Mouse (Mus musculus) cerebellum, postnatal 10 days (tissue): ENCODE measurements at regions not wholly inside any gene's neighbourhood (a gene's known extent, or its start where the extent isn't known, plus 50 kb on each side); places are given as distances from the start of the nearest gene placed in this dataset.
A peak's percentile ranks its signal among the peaks of the same experiment; 100 is the strongest.

Experiments
- DNase-seq, 2 experiments: peaks; one replicate each; pipeline ENCODE4 v3.0.0; 2021; ENCODE audit warnings: mixed read lengths in 2 of 2

DNA sequence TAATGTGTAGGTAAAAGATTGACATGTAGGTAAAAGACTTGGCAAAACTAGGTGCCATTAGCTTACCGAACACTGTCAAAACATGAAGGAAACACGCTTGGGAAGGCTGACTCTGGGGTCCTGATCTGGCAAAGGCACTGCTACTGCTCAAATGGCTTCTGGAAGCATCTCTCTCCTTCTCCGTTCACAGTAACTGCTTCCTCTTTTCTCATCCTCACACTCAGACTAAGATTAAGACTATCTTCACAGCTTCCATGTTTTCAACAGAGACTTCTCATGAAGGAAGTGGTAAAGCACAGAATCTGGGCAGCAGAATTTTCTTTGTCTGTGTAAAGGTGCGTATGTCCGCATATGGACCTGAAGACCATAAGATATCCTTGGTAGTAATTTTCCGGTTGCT, 271.4 kb upstream of the Adgrl2 start:
- DNase-seq = no peak

DNA sequence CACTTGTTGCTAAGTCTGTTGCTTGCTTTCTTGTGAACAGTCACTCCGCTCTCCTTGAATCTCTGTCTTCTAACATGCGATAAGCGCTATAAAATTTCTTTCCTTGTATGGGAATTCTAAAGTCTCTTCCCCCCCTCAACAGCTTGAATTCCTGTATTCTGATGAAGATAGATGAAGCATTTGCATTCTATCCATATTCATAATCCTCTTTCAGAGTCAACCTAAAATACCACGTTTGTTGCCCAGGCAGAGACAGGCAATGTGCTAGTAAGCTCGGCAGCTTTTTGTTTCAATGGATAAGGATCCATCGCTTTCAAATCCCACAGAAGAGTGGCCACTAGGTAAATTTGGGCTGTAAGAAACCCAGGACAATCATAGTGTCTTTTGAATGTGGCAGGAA, 268.5 kb upstream of the Adgrl2 start:
- no peak for DNase-seq

DNA sequence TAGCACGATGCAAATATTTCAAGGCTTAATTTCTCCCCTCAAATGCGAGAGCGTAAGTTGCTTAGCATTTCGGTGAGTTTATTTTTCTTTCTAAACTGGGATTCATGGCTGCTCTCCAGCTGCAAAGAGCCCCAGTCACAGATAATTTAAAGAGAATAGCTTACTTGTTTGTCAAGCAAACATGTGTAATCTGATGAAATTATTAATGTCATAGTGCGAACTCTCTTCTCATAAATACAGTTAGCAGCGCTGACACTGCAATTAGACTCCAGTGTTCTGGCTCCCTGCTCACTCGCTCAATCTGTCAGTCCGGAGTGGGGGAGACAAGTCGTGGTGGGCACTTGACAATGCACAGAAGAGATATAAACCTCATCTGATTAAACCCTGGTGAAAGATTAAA, 266.5 kb upstream of the Adgrl2 start:
- no peak for DNase-seq

DNA sequence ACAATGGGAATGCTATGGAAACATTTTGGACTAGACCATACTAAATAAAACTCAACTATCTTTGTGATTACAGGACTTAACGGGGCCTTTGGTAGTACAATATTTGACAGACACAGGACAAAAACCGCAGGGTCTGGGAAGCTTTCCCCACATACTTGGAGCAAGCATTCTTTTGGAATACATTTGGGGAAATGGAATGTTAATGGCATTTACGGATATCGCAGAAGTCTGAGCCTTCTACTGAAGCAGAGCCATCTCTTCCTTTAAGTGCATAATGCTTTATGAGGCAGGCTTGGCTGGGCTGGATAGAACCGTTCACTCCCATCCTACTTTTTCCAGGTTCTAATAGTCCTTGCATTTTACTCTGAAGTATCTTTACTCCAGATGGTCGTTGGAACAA, 262.7 kb upstream of the Adgrl2 start:
- no peak for DNase-seq

DNA sequence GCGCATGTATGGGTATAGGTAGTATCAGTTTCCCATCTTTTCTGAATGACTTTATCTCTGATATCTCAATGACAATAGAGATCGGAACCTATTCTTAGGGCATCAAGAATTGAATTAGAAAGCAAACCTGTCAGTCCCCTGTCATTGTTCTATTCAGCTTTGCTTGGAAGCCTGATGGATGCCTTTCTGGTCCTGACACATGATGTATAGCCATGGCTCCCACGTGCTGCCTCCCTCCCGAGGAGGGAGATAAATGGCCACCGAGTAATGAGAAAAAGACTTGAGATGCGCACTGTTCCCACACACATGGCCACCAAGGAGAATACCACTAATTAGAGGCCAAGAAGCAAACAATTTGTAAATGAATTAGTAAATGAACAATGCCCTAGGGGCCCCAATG, 261.8 kb upstream of the Adgrl2 start:
- DNase-seq = no peak

DNA sequence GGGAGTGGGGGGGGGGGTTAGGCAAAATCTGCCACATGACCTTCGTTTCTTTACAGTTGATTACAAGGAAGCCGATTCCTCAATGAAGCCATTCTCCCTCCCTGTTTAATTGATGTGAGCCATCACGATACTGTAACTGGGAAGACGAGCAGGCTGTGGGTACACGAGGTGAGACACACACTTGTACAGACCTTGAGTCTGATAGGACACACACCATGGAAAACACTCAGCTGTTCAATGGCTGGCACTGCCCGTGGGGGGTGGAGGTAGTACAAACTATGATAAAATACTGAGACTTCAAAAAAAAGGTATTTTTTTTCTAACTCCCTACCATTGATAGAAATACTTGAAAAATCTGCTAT, 257.3 kb upstream of the Adgrl2 start:
- no peak for DNase-seq

DNA sequence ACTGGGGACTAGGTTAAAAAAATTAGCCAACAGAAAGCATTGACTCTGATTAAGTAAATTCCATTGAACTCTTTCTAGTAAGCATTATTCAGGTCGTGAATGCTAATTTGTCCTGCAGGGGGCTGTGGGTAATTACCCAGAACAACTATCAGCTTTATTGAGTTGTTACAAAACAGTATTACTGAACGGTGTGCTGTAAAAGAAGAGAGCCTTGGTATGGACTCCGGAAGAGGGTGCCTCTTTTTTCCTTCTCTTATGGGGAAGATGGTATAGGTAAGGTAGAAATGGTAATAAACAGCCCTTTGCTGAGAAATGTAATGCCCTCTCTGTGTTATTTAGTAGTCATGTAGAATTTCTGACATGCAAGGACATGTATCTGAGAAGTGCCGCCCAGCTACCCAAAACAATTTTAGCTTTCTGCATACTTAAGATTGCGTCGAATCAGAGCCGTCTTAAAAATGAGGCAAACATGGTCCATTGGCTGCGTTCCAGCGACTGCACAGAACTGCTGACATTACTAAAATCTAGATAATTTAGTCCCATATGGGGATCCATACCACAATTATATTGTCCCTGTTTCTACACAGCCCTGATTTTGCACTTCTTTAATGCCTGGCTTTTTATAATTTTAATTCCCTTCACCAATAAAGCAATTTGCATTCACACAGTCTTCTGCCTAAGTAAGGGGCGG, 256.7 kb upstream of the Adgrl2 start:
- DNase-seq = peak; percentile 26 to 30

DNA sequence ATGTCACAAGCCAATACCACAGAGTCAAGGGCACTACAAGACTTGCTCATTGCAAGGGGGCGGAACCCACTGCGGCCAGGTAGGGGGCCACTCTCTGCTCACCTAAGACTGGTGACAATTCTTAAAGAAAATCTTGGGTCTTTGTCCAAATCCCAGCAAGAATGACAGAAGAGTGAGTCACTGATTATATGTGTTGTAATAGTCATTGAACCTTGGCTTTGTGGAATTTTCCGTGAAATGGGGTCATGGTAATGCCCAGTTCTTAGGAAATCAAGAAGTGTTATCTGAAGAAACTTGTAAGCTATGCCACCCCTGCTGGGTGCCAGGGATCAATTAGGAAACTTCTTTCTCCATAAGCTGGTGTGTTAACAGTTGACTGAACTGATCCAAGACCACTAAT, 249.3 kb upstream of the Adgrl2 start:
- no peak for DNase-seq

DNA sequence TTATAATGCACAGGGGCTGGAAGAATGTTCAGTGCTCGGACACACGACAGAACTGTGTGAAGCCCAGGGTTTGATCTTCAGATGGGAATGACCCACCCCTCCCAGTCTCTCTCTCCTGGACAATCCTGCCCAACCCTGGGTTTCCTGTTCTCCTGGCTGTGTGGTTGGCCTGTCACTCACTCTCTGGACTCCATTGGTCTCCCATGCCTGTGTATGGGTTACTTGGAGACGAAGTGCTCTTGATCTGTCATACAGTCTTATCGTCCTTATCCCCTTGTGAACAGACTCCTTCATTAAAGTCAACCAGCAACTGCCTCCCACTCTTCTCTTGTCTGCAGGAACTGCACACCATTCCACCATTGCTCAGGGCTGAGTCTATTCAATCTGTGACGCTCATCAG, 247.7 kb upstream of the Adgrl2 start:
- DNase-seq = no peak

DNA sequence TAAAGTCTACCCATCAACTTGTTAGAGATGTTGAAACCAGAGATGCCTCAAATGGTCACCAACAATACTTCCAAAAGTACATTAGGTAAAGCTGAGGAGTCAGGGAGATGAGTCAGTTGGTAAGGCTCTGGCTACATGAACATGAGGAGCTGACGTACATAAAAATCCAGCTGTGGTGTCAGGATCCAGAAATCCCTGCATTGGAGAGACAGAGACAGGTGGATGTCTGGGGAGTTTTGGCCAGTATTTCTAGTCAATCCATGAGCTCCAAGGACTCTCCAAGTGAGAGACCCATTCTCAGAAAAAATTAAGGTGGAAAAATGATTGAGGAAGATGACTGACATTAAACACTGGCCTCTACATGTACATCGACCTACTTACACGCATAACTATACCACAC, 244.8 kb upstream of the Adgrl2 start:
- DNase-seq = no peak

DNA sequence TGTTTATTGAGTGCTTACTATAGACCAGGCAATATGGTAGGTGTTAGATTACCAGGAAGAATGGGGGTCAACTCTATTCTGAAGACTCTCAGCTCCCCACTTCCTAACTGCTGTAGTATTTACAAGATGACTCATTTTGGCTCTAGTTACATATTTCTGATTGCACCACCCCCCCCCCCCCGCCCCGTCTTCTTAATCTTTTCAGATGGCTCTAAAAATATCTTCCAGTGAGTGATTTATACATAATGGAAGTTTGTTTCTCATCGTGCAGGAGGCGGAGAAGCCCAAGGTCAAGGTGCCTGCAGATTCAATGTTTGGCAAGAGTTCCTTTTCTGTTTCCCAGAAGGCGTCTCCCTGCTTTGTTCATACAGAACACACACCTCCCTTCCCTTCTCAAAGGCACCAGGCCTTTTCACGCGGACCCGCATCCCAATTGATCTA, 243.4 kb upstream of the Adgrl2 start:
- DNase-seq = no peak

DNA sequence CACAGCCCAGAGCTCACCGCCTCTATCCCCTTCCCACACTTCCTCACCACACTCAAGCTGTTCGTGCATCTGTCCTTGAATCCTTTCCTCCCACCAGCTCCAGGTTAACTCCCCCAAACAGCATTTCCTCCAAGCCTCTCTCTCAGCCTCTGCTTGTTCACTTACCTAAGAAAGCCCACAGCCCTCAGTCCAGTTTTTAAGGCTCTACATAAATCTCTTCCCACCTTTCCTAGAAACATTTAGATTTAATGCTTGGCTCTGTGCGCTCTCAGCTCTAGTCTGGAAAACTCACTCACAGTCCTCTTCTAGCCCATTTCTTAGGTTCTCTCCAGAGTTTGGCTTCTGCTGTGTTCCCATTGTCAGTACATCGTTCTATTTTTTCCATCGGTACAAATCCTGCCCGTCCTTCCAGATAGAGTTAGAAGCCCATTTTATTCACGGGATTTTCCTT, 242.9 kb upstream of the Adgrl2 start:
- DNase-seq = no peak

DNA sequence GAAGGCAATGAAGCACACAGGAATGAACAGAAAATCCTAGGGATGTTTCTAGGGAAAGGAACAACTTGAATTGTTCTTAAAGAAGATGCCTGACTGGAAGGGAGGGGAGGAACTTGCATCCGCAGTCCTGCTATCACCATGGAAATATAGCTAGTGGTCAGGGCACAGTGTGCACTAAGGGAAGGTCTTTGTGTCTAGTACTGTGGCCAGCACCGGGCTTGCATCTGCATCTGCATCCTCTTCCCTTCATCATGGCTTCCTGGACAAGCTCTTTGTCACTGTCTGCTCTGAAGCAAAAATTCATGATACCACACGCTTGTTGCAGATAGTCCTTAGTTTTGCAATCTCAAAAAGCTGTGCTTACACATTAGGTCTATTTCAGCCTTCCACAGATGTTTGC, 241.0 kb upstream of the Adgrl2 start:
- DNase-seq = no peak

DNA sequence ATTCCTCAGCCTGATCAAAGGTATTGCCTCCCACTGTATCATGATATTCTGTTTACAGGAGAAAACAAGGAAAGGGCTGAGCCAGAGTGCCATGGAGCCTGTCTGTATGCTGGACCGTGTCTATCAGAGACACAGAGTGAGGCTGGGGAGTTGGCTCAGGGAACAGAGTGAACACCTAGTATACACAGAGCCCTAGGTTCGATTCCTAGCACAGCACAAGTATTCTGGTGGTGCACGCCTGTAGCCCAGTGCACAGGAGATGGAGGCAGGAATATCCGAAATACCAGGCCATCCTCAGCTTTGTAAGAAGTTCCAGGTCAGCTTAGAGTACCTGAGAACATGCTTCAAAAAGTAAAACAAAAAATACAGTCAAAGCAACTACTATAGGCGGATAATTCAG, 237.2 kb upstream of the Adgrl2 start:
- DNase-seq = no peak

DNA sequence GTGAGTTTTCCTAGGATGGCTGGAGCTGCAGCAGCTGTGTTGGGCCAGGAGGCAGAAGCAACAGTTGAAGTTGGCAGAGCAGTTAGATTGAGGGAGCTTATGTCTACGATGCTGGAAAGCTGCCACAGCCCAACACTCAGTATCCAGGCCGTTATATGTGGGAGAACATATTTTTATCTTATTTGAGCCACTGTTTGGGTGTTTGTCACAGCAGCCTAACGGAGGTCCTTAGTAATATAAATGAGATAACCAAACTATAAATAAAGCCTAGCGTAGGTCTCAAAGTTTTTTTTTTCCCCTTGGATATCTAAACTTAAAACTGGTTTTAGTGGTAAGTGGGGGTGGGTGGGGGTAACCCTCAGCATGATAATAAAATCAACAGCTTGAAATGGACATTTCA, 236.4 kb upstream of the Adgrl2 start:
- peak; percentile 11 to 15 for DNase-seq

DNA sequence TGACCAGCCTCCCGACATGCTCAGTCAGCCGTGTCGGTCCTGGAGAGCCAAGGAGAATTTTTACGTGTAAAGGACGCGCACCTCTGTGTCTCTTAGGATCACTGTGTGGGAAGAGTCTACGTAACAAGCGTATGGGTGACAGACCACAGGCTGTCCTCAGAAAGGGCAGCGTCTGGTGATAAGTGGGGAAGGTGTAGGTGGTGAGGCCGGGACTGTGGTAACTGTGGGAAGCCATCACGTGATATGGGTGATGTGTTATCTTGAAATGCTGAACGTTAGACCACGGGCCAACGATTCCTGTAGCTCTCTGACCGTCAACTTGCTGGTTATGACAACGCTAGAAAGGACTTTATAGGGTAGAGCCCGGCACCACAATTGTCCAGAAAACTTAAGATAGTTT, 235.3 kb upstream of the Adgrl2 start:
- DNase-seq = no peak

DNA sequence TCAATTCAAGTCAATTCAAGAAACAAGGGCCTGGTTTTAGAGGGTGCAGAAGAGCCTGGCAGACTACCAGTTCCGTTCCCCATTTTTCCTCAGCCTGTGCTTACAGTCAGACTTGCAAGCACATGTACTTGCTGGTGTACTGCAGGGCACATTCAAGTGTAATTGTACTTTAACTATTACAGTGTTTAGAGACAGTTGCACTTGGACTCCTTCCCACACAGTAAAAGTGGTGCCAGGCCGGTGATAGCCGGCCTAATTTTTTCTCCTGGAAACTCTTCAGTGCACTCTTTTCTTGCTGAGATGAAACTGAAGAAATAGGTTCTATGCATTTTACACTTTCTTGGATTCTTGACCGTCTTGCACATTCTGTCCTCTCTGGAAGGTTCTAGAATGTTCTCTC, 233.9 kb upstream of the Adgrl2 start:
- peak; percentile 9 to 23 for DNase-seq

DNA sequence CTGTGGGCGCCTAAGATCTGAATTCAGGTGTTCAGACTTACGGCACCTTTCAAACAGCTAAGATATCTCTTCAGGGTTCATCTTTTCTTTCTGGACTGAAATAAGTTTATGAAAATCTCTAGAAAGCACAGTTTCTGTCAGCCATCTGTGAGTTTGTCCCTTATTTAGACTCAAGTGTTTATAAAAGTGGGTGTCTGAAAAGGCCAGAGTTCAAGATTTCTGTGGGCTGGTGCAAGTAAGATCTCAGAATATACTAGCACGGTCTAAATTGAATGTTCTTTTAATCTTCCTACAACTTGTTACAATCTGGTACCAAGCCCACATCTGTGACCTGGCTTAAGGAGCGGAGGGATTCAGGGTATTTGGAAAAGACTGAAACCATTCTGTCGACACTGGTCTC, 233.4 kb upstream of the Adgrl2 start:
- DNase-seq = no peak

DNA sequence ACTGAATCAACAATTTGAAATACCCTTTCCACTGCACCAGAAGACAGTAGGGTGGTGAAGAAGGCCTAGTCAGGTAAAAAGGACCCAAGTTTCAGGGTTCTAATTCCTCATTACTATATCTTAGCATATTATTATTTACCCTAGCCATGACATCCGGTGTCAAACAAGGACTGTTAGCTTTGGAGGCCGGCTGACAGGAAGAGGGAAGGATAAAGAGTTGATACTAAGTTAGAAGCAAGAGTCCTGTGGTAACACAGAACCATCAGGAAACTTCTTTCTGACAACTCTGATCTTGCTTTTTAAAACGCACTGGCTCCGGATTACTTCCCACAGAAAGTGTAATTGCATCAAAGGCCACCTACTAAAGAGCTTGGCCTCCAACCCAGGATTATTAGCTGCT, 230.6 kb upstream of the Adgrl2 start:
- no peak for DNase-seq

DNA sequence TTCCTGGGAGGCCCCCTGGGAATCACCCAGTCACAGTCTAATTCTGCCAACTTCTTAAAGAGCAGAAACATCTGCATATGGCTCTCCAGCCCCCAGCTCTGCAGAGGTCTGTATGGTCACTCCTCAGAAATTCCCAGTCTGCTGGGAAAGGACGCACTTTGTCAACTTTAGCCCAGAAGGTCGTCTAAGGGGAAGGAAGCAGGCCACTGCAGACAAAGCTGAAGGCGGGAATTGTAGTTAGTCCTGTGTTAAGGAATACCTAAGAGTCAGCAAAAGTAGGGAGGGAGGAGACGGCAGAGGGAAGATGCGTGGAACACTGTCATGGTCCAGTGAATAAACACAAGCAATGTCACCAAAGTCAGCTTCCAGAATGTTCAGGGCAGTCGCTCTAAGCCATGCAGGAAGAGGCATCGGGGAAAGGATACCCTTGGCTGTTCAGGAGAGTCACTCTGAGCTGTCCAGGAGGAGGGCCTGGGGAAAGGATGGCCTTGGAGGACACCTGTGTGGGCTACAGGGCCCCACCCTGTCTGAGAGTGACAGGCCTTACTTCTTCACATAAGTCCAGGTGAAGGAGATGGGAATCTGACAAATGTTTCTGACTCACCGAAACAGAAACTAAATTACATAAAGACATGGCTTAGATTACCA, 230.1 kb upstream of the Adgrl2 start:
- DNase-seq = no peak

DNA sequence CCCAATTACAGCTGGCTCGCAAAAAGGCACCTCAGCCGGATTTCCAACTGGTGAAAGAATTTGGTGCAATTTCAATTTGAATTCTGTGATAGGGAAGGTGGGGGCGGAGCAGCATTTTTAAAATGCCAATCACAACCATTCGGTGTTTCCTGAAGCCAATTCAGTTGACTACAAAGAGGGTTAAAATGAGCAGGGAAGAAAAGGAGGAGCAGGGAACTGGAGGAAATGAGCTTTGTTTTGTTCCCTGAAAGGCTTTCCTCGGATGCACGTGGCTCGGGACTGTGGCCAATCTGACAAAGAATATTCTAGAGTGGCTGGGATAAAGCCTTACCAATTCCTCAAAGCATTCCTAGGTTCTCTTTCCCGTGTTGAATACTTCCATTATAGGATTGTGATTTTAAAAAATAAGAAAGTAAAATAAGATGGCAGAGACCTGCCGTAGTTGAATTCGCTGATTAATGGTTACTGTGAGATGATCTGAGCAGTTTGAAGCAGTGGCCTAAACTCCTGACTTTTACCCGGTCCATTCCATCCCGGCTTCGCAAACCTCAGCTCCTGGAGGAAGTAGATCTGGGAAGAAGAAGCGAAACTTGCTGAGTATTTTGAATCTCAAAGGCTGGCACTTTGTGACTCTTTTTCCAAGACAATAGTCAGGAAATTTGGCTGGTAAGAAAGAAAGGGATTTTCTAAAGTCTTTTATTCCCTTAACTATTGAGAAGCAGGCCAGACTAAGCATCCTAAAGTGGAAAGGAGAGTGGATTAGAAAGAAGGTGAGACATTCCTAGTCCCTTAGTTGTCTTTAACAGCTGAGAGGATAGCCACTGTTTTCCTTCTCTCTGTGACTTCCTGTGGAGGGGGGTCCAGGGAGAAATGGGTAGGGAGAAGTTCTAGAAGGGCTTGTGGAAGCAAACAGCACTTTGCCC, 229.3 kb upstream of the Adgrl2 start:
- no peak for DNase-seq

DNA sequence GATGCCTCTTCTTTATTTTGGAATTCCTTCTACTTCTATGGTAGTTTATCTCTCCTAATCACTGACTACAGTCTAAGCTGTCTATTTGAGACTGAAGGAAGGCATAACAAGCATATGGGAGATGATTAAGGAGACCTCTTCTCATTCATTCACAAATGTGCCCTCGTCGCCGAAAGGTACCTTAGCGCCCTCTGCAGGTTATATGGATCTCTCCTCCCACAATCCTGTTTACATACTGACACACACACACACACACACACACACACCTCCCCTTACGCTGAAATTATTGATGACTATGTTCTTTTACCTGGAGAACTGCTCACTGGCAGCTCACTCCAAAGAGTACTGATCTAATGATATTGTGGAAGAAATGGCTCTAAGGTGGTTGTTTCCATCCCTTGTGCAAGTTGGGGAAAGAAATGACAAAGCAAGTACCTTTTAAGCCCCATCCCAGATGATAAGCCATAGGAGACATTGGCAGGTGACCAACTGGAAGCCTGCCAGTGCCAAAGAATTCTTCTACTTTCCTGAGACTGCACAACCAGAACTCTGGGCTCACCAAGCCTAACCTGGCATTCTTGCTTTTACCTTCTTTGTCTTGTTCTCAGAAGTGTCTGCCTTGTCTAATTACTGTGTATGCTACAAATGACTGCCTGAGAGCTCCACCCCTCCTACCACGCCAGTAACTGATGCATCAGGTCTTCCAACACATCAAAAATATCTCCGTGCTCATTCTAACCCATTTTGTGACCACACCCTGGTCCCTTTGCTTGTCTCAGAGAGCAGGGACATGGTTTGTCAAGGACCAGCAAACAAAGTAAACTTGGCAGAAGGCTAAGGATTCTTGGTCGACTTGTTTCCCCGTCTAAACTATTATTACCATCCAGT, 227.8 kb upstream of the Adgrl2 start:
- DNase-seq = peak; percentile 29 to 41
